Mouse (Mus musculus) forebrain, embryonic 11.5 days (tissue): Measurements from ENCODE around the gene Rnf128. TPM values are rescaled to one million over a fixed set of nuclear protein-coding genes. Genes with fewer than 3 reads are reported as not detected.

ENCODE experiments used
- ATAC-seq: fragments of 200-750 bp; cut with Nextera tagmentation; replicated peaks from 2 replicates; pipeline ENCODE4 v1.8.0; 2017; ENCODE audit warnings: moderate TSS enrichment; ENCODE audit not compliant: low FRiP score
- DNase-seq: peaks from one replicate; pipeline ENCODE4 v3.0.0-alpha.2; 2017; ENCODE audit warnings: low spot score
- H3K27ac ChIP-seq: fragments of 300-500 bp; sonication (generic); 2 replicates; pipeline ENCODE4 v1.5.1; 2014; ENCODE audit warnings: low read depth, low read length
- H3K27me3 ChIP-seq: fragments of 300-500 bp; sonication (generic); 2 replicates; pipeline ENCODE4 v1.6.1; 2014; ENCODE audit warnings: mild to moderate bottlenecking, low read length, mixed read lengths; ENCODE audit not compliant: control insufficient read depth, insufficient read depth
- H3K36me3 ChIP-seq: fragments of 300-500 bp; sonication (generic); 2 replicates; pipeline ENCODE4 v1.6.1; 2014; ENCODE audit warnings: mild to moderate bottlenecking, low read length, moderate library complexity, mixed read lengths; ENCODE audit not compliant: control insufficient read depth, insufficient read depth
- H3K4me1 ChIP-seq: fragments of 300-500 bp; sonication (generic); replicated peaks from 2 replicates; pipeline ENCODE4 v1.6.1; 2014; ENCODE audit warnings: low read length, mixed read lengths; ENCODE audit not compliant: control insufficient read depth, insufficient read depth
- H3K4me2 ChIP-seq: fragments of 300-500 bp; sonication (generic); 2 replicates; pipeline ENCODE4 v1.6.1; 2014; ENCODE audit warnings: low read depth, mild to moderate bottlenecking, low read length, moderate library complexity, mixed read lengths; ENCODE audit not compliant: severe bottlenecking
- H3K4me3 ChIP-seq: fragments of 300-500 bp; sonication (generic); 2 replicates; pipeline ENCODE4 v1.5.1; 2014; ENCODE audit warnings: low read depth, low read length
- H3K9ac ChIP-seq: fragments of 300-500 bp; sonication (generic); 2 replicates; pipeline ENCODE4 v1.6.1; 2014; ENCODE audit warnings: low read length
- H3K9me3 ChIP-seq: fragments of 300-500 bp; sonication (generic); 2 replicates; pipeline ENCODE4 v1.6.1; 2016; ENCODE audit warnings: low read length, mixed read lengths; ENCODE audit not compliant: control insufficient read depth
- WGBS: fragments of 180-500 bp; shearing (Covaris S2); extraction: QIAGEN DNeasy Blood & Tissue Kit; methylation state at CpG from one replicate; pipeline ENCODE4 v1.1.7; 2014; 5-methylcytosine and 5-hydroxymethylcytosine counted together
- polyA plus RNA-seq: library from polyadenylated mRNA; unstranded; fragments of >200 nt; fragmentation: Nextera tagmentation; extraction: Ambion mirVana; gene quantifications from 2 replicates; pipeline ENCODE4 v1.2.1, GENCODE M21; 2014

Rnf128 gene
- polyA plus RNA-seq, 1 experiment from 2014 or later, result 2.1 TPM

- no peak overlapping the region for H3K27ac ChIP-seq
- 87% methylated on average over 2 of the region's 2 CpGs for WGBS
- no peak overlapping the region for H3K4me3 ChIP-seq
- no peak overlapping the region for H3K9ac ChIP-seq
- H3K36me3 ChIP-seq, result no peaks in the 10 kb centered on the region
- no peak overlapping the region for H3K4me2 ChIP-seq
- H3K9me3 ChIP-seq, result no peaks in the 10 kb centered on the region
- no peak for DNase-seq
- no peaks in the 10 kb centered on the region for H3K4me1 ChIP-seq
- no peak for ATAC-seq
- H3K27me3 ChIP-seq, result no peaks in the 10 kb centered on the region
These were observed 159.2 kb downstream of the Rnf128 start for GRCm38 (mm10) chrX:139722350-139722749.

Other genes starting within 250 kb of the Rnf128 start
- gene Trap1a, start 229.6 kb upstream of the Rnf128 start, polyA plus RNA-seq, result not detected in 2 replicates
- 2.7 and 3.3 TPM in 2 replicates for gene D330045A20Rik, start 82.9 kb upstream of the Rnf128 start, polyA plus RNA-seq
- gene Tbc1d8b, start 121.7 kb downstream of the Rnf128 start, polyA plus RNA-seq, result 0.56 and 1.2 TPM in 2 replicates
- not detected in 2 replicates for gene Gm15013, start 151.2 kb downstream of the Rnf128 start, polyA plus RNA-seq
- gene Ripply1, start 219.0 kb downstream of the Rnf128 start, polyA plus RNA-seq, result not detected in 2 replicates
- gene Cldn2, start 237.5 kb downstream of the Rnf128 start, polyA plus RNA-seq, result 0.05 TPM in 1 of 2 replicates, not detected in the other